Mouse (Mus musculus) layer of hippocampus, adult 9-11 months (tissue): ENCODE data around the gene Prkab2.

Experiments used
- DNase-seq: peaks from one replicate; pipeline ENCODE4 v3.0.0; 2022

Prkab2 gene

GRCm38 (mm10) chr3:97653781-97654180, 4.2 kb upstream of the Prkab2 start:
- no peak for DNase-seq

- no peak for DNase-seq
Observed at GRCm38 (mm10) chr3:97654901-97655300, 3.1 kb upstream of the Prkab2 start.

GRCm38 (mm10) chr3:97658426-97659193, 617 bp downstream of the Prkab2 start:
- DNase-seq: no peak

- DNase-seq: no peak
Observed at GRCm38 (mm10) chr3:97659746-97660145, 1.8 kb downstream of the Prkab2 start.

- no peak for DNase-seq
Observed at GRCm38 (mm10) chr3:97661206-97661605, 3.2 kb downstream of the Prkab2 start.

GRCm38 (mm10) chr3:97665525-97665924, 7.5 kb downstream of the Prkab2 start:
- no peak for DNase-seq

- DNase-seq: no peak
Observed at GRCm38 (mm10) chr3:97666154-97666553, 8.2 kb downstream of the Prkab2 start.

- no peak for DNase-seq
Observed at GRCm38 (mm10) chr3:97667093-97667675, 9.2 kb downstream of the Prkab2 start.

- DNase-seq: no peak
Observed at GRCm38 (mm10) chr3:97674644-97675110, 16.7 kb downstream of the Prkab2 start, which contains the start of gene Gm17651. Gene Gm17651 (minus strand): TSS chr3:97674694.

- no peak for DNase-seq
Observed at GRCm38 (mm10) chr3:97676126-97676525, 18.1 kb downstream of the Prkab2 start.

- DNase-seq: no peak
Observed at GRCm38 (mm10) chr3:97678416-97678815, 20.4 kb downstream of the Prkab2 start.

- peak; percentile 61 for DNase-seq
Observed at GRCm38 (mm10) chr3:97680631-97681320, 22.8 kb downstream of the Prkab2 start.

GRCm38 (mm10) chr3:97681321-97682158, 23.5 kb downstream of the Prkab2 start:
- peak; percentile 75 for DNase-seq

- no peak for DNase-seq
Observed at GRCm38 (mm10) chr3:97682159-97682502, 24.1 kb downstream of the Prkab2 start.

GRCm38 (mm10) chr3:97682576-97682975, 24.6 kb downstream of the Prkab2 start:
- DNase-seq: no peak

- no peak for DNase-seq
Observed at GRCm38 (mm10) chr3:97683560-97684195, 25.7 kb downstream of the Prkab2 start.

- DNase-seq: no peak
Observed at GRCm38 (mm10) chr3:97686372-97687117, 28.6 kb downstream of the Prkab2 start.

- DNase-seq: no peak
Observed at GRCm38 (mm10) chr3:97689289-97689688, 31.3 kb downstream of the Prkab2 start.

GRCm38 (mm10) chr3:97690590-97690989, 32.6 kb downstream of the Prkab2 start:
- DNase-seq: no peak

- DNase-seq: no peak
Observed at GRCm38 (mm10) chr3:97691443-97692017, 33.5 kb downstream of the Prkab2 start.

- DNase-seq: no peak
Observed at GRCm38 (mm10) chr3:97693806-97694205, 35.8 kb downstream of the Prkab2 start.
